Mouse (Mus musculus): ENCODE data around the gene Gm20388. TPM values are rescaled to one million over a fixed set of nuclear protein-coding genes. Genes with fewer than 3 reads are reported as not detected.
A peak's percentile ranks its signal among the peaks of the same experiment; 100 is the strongest.

The Gm20388 gene
- polyA plus RNA-seq, 1 experiment from 2014 or later = 7.4 TPM

DNA sequence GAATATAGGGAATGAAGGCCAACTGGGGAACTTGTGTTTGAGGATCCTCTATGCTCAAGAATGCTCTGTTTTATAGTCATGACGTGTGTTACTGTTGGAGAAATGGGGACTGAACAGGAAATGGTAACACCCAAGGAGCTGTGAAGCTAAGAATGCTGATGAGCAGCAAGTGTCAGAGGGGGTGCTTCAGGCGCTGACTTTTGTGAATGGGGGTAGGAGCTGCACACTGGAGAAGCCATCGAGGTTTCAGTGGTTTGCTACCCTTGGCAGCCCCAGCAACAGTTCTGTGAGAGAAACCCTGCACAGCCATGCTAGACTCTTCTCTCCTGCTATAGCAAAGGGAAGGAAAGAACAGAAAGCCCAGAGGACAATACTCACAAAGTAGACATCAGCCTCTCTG, 3001.5 kb downstream of the Gm20388 start:
- Histone ChIP-seq H3K9ac (no peak overlapping the region), H3K4me2 (no peak overlapping the region), H3K4me1 (peaks cover 5% of the 10 kb centered on the region), H3K9me3 (replicated peaks) (no peaks in the 10 kb centered on the region), H3K4me3 (replicated peaks) (no peak overlapping the region), H3K27me3 (no peaks in the 10 kb centered on the region), H3K36me3 (peaks cover 60% of the 10 kb centered on the region), H3K27ac (no peak overlapping the region)
- 82% methylated on average over 3 of the region's 3 CpGs for WGBS
- ATAC-seq (replicated peaks; ENCODE audit: low FRiP score) = no peak

DNA sequence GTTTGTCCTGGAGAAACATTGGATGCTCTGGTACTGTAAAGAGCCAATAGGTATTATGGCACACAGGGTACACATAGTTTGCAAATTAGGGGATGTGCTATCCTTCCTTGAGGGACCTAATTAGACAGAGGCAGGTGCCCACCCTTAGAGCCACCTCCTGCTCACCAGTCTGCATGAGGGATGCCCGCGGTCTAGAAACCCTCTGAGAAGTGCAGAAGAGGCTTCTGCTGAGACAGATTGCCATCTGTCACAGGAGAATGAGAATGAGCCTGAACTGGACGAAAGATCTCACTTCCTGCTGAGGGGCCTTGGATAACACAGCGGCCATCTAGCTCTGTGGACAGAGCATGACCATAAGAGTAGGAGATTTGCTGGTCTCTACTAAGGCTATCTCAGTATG, 3002.2 kb downstream of the Gm20388 start:
- no peak overlapping the region for H3K4me3 ChIP-seq (replicated peaks)
- no peaks in the 10 kb centered on the region for H3K9me3 ChIP-seq (replicated peaks)
- H3K9ac ChIP-seq = no peak overlapping the region
- H3K27me3 ChIP-seq = no peaks in the 10 kb centered on the region
- 84% methylated on average over 4 of the region's 4 CpGs for WGBS
- no peak overlapping the region for H3K4me2 ChIP-seq
- H3K4me1 ChIP-seq = peaks cover 12% of the 10 kb centered on the region
- peaks cover 53% of the 10 kb centered on the region for H3K36me3 ChIP-seq
- ATAC-seq (replicated peaks; ENCODE audit: low FRiP score) = no peak
- H3K27ac ChIP-seq = no peak overlapping the region

DNA sequence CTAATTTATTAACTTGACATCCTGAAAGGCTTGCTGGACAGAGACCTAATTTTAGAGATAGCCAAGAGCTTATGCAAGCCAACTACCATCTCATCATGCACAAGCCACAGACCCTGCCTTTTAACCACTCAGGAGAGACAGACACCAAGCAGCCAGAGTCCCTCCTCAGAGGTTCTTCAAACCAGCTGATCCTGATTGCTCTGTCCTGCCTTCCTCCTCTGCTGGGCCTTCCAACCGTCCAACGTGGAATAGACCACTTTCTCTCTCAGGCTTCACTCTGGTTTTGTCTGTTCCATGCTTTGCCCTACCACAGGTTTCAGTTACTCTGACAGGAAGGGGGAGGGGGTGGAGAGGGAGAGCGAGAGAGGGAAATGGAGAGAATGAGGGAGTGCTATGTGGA, 3006.1 kb downstream of the Gm20388 start:
- Histone ChIP-seq H3K9ac (no peak overlapping the region), H3K4me2 (no peak overlapping the region), H3K27ac (no peak overlapping the region), H3K27me3 (no peaks in the 10 kb centered on the region), H3K36me3 (peaks cover 40% of the 10 kb centered on the region), H3K4me1 (peaks cover 41% of the 10 kb centered on the region), H3K4me3 (replicated peaks) (no peak overlapping the region), H3K9me3 (replicated peaks) (no peaks in the 10 kb centered on the region)
- 55% methylated on average over 3 of the region's 3 CpGs for WGBS
- ATAC-seq (replicated peaks; ENCODE audit: low FRiP score) = no peak

DNA sequence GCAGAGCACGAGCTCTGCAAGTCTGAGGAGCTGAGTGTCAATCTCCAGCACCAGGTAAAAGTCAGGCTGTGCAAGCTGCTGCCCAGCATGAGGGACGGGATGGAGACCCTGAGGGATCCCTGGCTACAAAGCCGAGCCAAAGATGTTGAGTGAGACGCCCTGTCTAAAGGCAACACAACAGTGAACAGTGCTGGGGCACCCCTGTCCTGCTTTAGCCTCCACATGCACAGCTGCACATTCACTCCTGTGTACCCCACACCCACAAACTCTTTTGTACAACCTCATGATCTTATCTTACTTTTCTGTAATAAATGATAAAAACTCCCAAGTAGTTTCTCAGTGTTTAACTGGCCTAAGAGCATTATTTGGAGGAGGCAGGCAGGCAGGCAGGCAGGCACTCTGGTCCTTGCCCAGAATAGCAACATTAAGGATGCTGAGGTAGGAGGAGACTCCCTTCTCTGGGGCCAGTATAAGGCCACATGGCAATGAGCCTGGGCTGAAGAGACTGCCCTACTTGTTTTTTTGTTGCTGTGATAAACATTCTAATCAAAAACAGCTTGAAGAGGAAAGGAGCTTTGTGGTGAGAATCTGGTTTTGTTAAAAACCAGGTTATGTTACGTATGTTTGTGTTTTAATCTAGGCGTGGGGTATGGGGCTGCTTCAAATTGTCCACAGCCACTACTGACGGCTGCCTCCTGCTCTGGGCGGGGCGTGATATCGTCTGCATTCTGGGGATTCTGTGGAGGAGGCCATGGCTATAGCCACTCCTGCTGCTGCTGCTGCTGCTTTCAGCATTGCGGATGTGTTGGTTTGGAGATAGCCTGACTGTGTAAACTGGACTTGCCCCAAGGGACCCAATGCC, 3007.1 kb downstream of the Gm20388 start:
- no peaks in the 10 kb centered on the region for H3K9me3 ChIP-seq (replicated peaks)
- H3K4me3 ChIP-seq (replicated peaks) = no peak overlapping the region
- H3K4me1 ChIP-seq = peaks cover 44% of the 10 kb centered on the region
- no peak for ATAC-seq (replicated peaks; ENCODE audit: low FRiP score)
- WGBS = 42% methylated on average over 11 of the region's 11 CpGs
- H3K36me3 ChIP-seq = peaks cover 32% of the 10 kb centered on the region
- no peaks in the 10 kb centered on the region for H3K27me3 ChIP-seq
- peak overlapping the region; percentile 7; the same call in 1 of the 2 replicates for H3K27ac ChIP-seq
- H3K9ac ChIP-seq = no peak overlapping the region
- no peak overlapping the region for H3K4me2 ChIP-seq

DNA sequence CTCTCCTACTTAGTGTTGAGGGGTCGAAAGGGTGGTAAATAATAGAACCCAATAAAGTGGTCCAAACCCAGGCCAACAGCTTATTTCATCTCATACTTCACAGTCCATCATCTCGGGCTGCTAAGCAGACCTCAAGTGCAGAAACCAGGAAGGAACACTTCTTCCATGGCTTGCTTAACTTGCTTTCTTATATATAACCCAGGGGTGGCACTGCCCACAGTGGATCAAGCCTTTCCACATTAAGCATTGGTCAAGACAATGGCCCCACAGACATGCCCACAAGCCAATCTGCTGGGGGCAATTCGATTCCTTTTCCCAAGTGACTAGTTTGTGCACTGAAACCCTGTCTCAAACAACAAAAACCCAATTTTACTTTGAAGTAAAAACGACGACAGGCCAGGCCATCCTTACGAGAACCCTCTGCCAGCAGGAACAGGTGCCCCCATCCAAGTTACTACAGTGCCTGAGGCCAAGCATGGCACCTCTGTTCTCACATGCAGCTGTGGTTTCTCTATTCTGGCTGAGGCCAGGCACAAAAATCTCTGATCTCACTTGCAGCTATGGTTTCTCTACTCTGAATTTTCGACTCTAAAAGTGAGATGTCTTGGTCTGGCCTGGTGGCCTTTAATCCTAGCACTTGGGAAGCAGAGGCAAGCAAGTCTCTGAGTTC, 3007.9 kb downstream of the Gm20388 start:
- WGBS = 67% methylated on average over 7 of the region's 7 CpGs
- no peak for ATAC-seq (replicated peaks; ENCODE audit: low FRiP score)
- H3K4me2 ChIP-seq = no peak overlapping the region

DNA sequence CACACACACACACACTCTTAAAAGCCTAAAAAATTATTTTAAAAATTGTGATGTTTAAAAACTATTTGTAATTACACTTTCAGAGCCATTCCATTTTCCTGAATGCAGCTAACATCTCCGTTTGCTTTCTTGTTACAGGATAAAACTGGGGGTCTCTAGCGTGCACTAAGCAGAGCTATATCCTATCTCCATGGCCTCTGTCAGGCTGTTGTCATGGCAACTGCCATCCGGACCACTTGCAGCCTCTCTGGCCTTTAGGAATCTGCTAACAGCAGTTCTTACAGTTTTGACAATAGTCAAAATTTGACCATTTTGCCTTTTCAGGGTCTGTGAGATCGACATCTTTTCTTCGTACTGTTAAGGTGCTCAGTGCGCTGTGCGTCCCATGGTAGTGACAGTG, 3010.2 kb downstream of the Gm20388 start:
- Histone ChIP-seq H3K36me3 (peaks cover 2% of the 10 kb centered on the region), H3K4me2 (no peak overlapping the region), H3K4me3 (replicated peaks) (no peak overlapping the region), H3K4me1 (peaks cover 59% of the 10 kb centered on the region), H3K9ac (no peak overlapping the region), H3K27me3 (no peaks in the 10 kb centered on the region), H3K27ac (no peak overlapping the region), H3K9me3 (replicated peaks) (no peaks in the 10 kb centered on the region)
- no peak for ATAC-seq (replicated peaks; ENCODE audit: low FRiP score)
- WGBS = 74% methylated on average over 7 of the region's 7 CpGs

More for the DNA sequence above, 3007.9 kb downstream of the Gm20388 start:
- H3K36me3 ChIP-seq = peaks cover 25% of the 10 kb centered on the region
- no peaks in the 10 kb centered on the region for H3K9me3 ChIP-seq (replicated peaks)
- no peak overlapping the region for H3K4me3 ChIP-seq (replicated peaks)
- no peaks in the 10 kb centered on the region for H3K27me3 ChIP-seq
- H3K27ac ChIP-seq = peak overlapping the region; percentile 7; the same call in 1 of the 2 replicates
- H3K4me1 ChIP-seq = peaks cover 47% of the 10 kb centered on the region
- no peak overlapping the region for H3K9ac ChIP-seq

DNA sequence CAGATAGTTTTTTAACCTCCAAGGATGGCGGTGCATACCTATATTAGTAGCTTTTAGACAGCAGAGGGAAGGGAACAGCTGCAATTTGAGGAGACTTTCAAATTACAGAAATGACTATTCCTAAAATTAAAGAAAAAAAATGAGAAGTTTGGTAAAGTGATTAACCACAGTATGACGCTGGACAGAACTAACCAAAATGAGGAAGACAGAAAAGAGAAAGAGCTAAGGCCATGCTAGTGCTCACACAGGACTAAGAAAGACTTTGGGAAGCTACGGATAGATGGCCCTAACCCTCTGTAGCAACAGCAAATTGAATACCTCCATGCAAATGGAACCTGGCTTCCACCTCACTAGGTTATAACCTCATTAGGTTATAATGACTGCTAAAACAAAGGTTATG, 3012.3 kb downstream of the Gm20388 start:
- Histone ChIP-seq H3K4me3 (replicated peaks) (no peak overlapping the region), H3K4me2 (no peak overlapping the region), H3K9ac (no peak overlapping the region), H3K27me3 (no peaks in the 10 kb centered on the region), H3K36me3 (0 out of 2 replicates have a peak, but pooled peaks cover 4% of the 10 kb centered on the region), H3K9me3 (replicated peaks) (no peaks in the 10 kb centered on the region), H3K27ac (no peak overlapping the region), H3K4me1 (peaks cover 50% of the 10 kb centered on the region)
- WGBS = 85% methylated on average over 3 of the region's 3 CpGs
- ATAC-seq (replicated peaks; ENCODE audit: low FRiP score) = no peak

DNA sequence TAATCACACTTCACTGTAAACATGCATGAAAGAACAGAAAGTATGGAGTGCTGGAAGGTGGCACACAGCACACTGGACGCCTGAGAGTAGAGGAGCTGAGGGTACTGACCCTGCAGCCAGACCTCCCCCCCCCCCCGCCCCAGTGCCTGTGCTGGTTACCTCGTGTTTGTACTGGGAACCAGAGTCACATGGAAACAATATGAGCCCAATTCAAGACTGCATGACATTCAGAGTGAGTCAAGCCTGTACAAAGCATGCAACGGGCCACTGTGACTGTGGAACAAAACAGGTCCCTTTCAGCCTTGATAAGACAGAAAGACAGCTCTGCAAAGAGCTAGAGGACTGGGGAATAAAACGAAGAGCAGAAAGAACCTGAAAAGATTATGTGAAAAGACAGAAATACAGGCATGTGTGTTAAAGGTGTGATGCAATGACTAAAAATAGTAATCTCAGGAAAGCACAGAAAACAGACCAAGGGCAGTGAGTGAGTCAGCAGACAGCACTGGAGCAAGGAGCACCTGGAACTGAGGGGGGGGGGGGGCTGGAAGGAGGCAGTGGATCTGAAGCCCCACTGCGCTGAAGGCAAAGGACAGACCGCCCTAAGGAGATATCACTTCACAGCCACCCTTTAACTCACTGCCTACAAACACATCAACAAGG, 3012.9 kb downstream of the Gm20388 start:
- no peak overlapping the region for H3K9ac ChIP-seq
- WGBS = 61% methylated on average over 7 of the region's 7 CpGs
- no peak overlapping the region for H3K27ac ChIP-seq
- H3K9me3 ChIP-seq (replicated peaks) = no peaks in the 10 kb centered on the region
- no peak overlapping the region for H3K4me2 ChIP-seq
- H3K4me1 ChIP-seq = peaks cover 49% of the 10 kb centered on the region
- H3K36me3 ChIP-seq = 0 out of 2 replicates have a peak, but pooled peaks cover 8% of the 10 kb centered on the region
- no peak for ATAC-seq (replicated peaks; ENCODE audit: low FRiP score)
- H3K27me3 ChIP-seq = no peaks in the 10 kb centered on the region
- H3K4me3 ChIP-seq (replicated peaks) = no peak overlapping the region

DNA sequence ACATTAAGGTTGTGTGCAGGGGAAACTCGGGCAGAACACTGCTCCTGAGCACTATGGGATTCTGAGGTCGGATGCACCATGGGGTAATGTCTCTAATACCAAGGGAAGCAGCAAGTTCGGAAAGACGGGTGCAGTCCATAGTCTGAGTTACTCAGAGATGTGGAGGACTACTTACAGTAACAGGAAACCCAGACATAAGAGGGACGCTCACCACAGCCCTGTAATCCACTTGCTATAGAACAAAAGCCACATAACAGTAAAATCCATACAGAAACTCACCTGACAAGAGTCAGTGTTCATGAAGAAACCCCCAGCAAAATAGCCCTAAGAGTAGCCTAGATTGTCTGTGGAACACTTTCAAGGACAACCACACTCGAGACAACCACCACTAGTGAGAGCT, 3013.4 kb downstream of the Gm20388 start:
- Histone ChIP-seq H3K9me3 (replicated peaks) (no peaks in the 10 kb centered on the region), H3K27me3 (no peaks in the 10 kb centered on the region), H3K36me3 (0 out of 2 replicates have a peak, but pooled peaks cover 10% of the 10 kb centered on the region), H3K4me3 (replicated peaks) (no peak overlapping the region), H3K9ac (no peak overlapping the region), H3K4me1 (peaks cover 47% of the 10 kb centered on the region), H3K27ac (no peak overlapping the region), H3K4me2 (no peak overlapping the region)
- 61% methylated on average over 6 of the region's 6 CpGs for WGBS
- no peak for ATAC-seq (replicated peaks; ENCODE audit: low FRiP score)

DNA sequence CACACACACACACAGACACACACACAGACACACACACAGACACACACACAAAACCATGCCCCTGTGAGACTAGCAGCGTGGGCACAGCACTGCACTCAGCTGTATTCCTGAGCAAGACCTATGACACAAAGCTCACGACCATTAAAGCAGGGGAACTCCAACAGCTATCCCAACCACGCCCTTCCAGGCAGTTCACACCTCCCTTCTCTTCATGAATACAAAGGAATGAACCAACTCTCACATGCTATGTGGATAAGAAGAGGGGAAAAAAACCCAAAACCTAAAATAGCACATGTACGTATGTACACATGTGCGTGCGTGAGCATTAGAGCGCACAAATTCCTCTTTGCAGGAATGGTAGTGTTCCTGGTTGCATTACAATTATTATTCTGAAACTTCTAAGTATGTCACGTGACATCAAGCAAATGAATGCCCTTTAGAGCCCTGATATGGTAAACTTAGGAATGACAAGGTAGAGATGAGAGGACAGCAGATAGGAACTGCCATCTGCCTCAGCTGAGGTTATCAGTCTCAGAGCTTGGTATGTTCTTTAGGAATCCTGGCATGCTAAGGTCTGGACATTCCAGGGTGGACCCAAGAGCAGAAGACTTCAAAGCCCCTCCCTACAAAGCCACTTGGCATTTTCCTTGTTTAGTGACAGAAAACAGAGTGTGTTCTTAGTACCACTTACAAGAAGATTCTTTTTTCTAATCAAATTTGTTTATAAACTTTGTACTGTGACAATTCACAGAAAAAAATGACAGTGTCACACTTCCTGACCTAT, 3015.5 kb downstream of the Gm20388 start:
- 79% methylated on average over 8 of the region's 8 CpGs for WGBS
- Histone ChIP-seq H3K4me3 (replicated peaks) (no peak overlapping the region), H3K4me1 (peaks cover 35% of the 10 kb centered on the region), H3K36me3 (0 out of 2 replicates have a peak, but pooled peaks cover 10% of the 10 kb centered on the region), H3K9ac (no peak overlapping the region), H3K27me3 (no peaks in the 10 kb centered on the region), H3K9me3 (replicated peaks) (no peaks in the 10 kb centered on the region), H3K4me2 (no peak overlapping the region), H3K27ac (no peak overlapping the region)
- ATAC-seq (replicated peaks; ENCODE audit: low FRiP score) = no peak

DNA sequence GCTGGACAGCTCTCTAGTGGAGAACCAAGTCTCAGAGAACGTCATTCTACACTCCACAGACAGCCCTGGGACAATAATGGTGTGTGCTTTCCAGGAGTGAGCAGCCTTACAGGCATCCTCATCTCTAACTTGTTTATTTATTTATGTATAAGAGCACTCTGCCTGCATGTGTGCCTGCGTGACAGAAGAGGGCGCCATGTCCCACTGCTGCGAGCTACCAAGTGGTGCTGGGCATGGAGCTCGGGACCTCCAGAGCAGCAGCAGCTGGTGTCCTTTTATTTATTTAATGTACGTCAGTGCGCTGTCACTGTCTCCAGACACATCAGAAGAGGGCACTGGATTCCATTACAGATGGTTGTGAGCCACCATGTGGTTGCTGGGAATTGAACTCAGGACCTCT, 3016.1 kb downstream of the Gm20388 start:
- Histone ChIP-seq H3K36me3 (0 out of 2 replicates have a peak, but pooled peaks cover 10% of the 10 kb centered on the region), H3K9me3 (replicated peaks) (no peaks in the 10 kb centered on the region), H3K27ac (no peak overlapping the region), H3K9ac (no peak overlapping the region), H3K4me2 (no peak overlapping the region), H3K27me3 (no peaks in the 10 kb centered on the region), H3K4me3 (replicated peaks) (no peak overlapping the region), H3K4me1 (peaks cover 29% of the 10 kb centered on the region)
- no peak for ATAC-seq (replicated peaks; ENCODE audit: low FRiP score)
- WGBS = 75% methylated on average over 7 of the region's 7 CpGs
